Mouse (Mus musculus): Measurements from ENCODE around the gene Copz2.

- no peak for TF ChIP-seq CTCF (IDR thresholded peaks at IDR 0.05; ENCODE audit: control insufficient read depth, insufficient read depth, insufficient read length)
- no peak for TF ChIP-seq MAX (IDR thresholded peaks at IDR 0.05)
- no peak for TF ChIP-seq USF1 (IDR thresholded peaks at IDR 0.05; ENCODE audit: low read depth)
- no peak for TF ChIP-seq MYOD1 (IDR thresholded peaks at IDR 0.05; ENCODE audit: control insufficient read depth, insufficient read length, low read depth)
- TF ChIP-seq MYOG (IDR thresholded peaks at IDR 0.05; ENCODE audit: control insufficient read depth, extremely low read depth, insufficient read length) = no peak
- no peak for TF ChIP-seq CEBPB (IDR thresholded peaks at IDR 0.05; ENCODE audit: low read depth)
- TF ChIP-seq FOSL1 (IDR thresholded peaks at IDR 0.05; ENCODE audit: insufficient read depth, low read length, poor library complexity, severe bottlenecking) = no peak
These were observed 37.4 kb downstream of the Copz2 start for GRCm38 (mm10) chr11:96886942-96887546.
